Mouse (Mus musculus): ENCODE measurements around the gene Bcat2. TPM values are rescaled to one million over a fixed set of nuclear protein-coding genes. Genes with fewer than 3 reads are reported as not detected.
A peak's percentile ranks its signal among the peaks of the same experiment; 100 is the strongest.

Gene Bcat2
- polyA plus RNA-seq, 1 experiment from 2014 or later, result 37.1 TPM

GRCm38 (mm10) chr7:45554744-45555143, 15.2 kb upstream of the Bcat2 start, which contains the start of gene Hsd17b14:
TSS of gene Hsd17b14 (plus strand) at chr7:45554893.
- 18% methylated on average over 8 of the region's 8 CpGs for WGBS
- H3K4me3 ChIP-seq, result no peak within 1 kb of the TSS
- peaks cover 20% of the 10 kb centered on the region for H3K4me1 ChIP-seq (replicated peaks)
- no peaks in the 10 kb centered on the region for H3K27me3 ChIP-seq (ENCODE audit: insufficient read depth, poor library complexity, severe bottlenecking)
- peak within 1 kb of the TSS; percentile 29; the same call in 1 of the 2 replicates for H3K27ac ChIP-seq
- no peak for DNase-seq (ENCODE audit: low spot score)
- H3K9me3 ChIP-seq, result no peaks in the 10 kb centered on the region
- no peaks in the 10 kb centered on the region for H3K36me3 ChIP-seq

GRCm38 (mm10) chr7:45555787-45556186, 14.2 kb upstream of the Bcat2 start:
- 27% methylated on average over 8 of the region's 8 CpGs for WGBS
- H3K4me1 ChIP-seq (replicated peaks), result peaks cover 22% of the 10 kb centered on the region
- H3K27me3 ChIP-seq (ENCODE audit: insufficient read depth, poor library complexity, severe bottlenecking), result no peaks in the 10 kb centered on the region
- H3K36me3 ChIP-seq, result no peaks in the 10 kb centered on the region
- DNase-seq (ENCODE audit: low spot score), result peak; percentile 84
- H3K4me3 ChIP-seq, result no peak overlapping the region
- H3K27ac ChIP-seq, result no peak overlapping the region
- no peaks in the 10 kb centered on the region for H3K9me3 ChIP-seq

GRCm38 (mm10) chr7:45558907-45559306, 11.0 kb upstream of the Bcat2 start:
- Histone ChIP-seq H3K27ac (no peak overlapping the region), H3K4me3 (no peak overlapping the region), H3K36me3 (no peaks in the 10 kb centered on the region), H3K27me3 (ENCODE audit: insufficient read depth, poor library complexity, severe bottlenecking) (peaks cover 2% of the 10 kb centered on the region; the same call in 1 of the 2 replicates), H3K9me3 (no peaks in the 10 kb centered on the region), H3K4me1 (replicated peaks) (peaks cover 33% of the 10 kb centered on the region)
- no peak for DNase-seq (ENCODE audit: low spot score)
- WGBS, result 67% methylated on average over 6 of the region's 6 CpGs

DNA sequence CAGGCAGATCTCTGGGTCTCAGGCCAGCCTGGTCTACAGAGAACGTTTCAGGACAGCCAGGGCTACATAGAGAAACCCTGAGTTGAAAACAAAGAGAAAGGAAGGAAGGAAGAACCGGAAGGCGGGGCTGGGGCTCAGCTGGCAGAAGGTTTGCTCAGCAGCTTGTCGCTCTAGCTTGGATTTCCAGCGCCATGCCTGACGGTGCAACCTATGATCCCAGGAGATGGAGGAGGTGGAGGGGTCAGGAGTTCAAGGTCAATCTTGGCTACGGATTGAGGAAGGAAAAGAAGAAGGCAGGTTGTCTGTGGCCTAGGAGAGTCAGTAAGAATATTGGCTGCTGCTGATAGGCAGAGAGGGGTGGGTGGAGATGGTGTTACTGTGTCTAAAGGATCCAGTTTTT, 9.7 kb upstream of the Bcat2 start:
- DNase-seq (ENCODE audit: low spot score), result no peak
- Histone ChIP-seq H3K4me3 (no peak overlapping the region), H3K36me3 (no peaks in the 10 kb centered on the region), H3K9me3 (no peaks in the 10 kb centered on the region), H3K27me3 (ENCODE audit: insufficient read depth, poor library complexity, severe bottlenecking) (peaks cover 2% of the 10 kb centered on the region; the same call in 1 of the 2 replicates), H3K27ac (no peak overlapping the region), H3K4me1 (replicated peaks) (peaks cover 28% of the 10 kb centered on the region)
- WGBS, result 80% methylated on average over 7 of the region's 7 CpGs

DNA sequence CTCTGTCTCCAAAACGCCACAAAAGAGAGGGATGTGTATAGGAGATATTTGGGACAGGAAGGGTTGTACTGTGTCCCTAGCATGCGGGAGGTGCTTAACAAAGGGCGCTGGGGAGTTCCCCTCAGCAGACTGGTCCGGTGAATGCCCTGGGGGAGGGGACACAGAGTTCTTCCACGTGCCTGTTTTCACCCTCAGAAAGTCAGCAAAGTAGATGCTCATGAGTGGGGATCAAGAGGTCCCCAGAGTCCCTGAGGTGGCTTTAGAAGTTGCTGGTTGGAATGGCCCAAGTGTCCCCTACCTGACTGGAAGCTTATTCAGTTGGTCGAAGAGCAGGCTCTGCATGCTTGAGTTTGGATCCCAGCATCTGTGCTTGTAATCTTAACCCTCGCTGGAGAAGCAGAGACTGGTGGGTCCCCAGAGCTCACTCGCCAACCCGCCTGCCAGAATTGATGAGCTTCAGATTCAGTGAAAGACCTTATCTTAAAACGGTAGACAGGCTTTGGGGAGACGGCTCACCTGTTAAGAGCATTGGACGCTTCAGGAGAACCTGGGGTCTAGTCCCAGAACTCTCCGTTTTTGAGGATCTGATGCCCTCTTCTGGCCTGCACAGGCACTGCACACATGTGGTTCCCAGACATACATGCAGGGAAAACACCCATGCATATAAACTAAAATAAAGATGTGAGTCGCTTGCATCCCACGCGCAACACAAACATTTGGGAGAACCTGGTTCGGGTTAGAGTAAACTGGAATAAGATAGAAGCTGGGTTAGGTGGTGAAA, 8.9 kb upstream of the Bcat2 start:
- 27% methylated on average over 17 of the region's 17 CpGs for WGBS
- no peaks in the 10 kb centered on the region for H3K36me3 ChIP-seq
- peaks cover 2% of the 10 kb centered on the region; the same call in 1 of the 2 replicates for H3K27me3 ChIP-seq (ENCODE audit: insufficient read depth, poor library complexity, severe bottlenecking)
- peak overlapping the region; percentile 21; the same call in 1 of the 2 replicates for H3K4me3 ChIP-seq
- peak; percentile 82 for DNase-seq (ENCODE audit: low spot score)
- H3K9me3 ChIP-seq, result no peaks in the 10 kb centered on the region
- H3K4me1 ChIP-seq (replicated peaks), result peaks cover 27% of the 10 kb centered on the region
- no peak overlapping the region for H3K27ac ChIP-seq

- Histone ChIP-seq H3K36me3 (no peaks in the 10 kb centered on the region), H3K27me3 (ENCODE audit: insufficient read depth, poor library complexity, severe bottlenecking) (peaks cover 2% of the 10 kb centered on the region; the same call in 1 of the 2 replicates), H3K9me3 (no peaks in the 10 kb centered on the region), H3K27ac (peak overlapping the region; percentile 69; the same call in 1 of the 2 replicates), H3K4me1 (replicated peaks) (peaks cover 23% of the 10 kb centered on the region), H3K4me3 (peak overlapping the region; percentile 21; the same call in 1 of the 2 replicates)
- 53% methylated on average over 12 of the region's 12 CpGs for WGBS
- DNase-seq (ENCODE audit: low spot score), result no peak
These were observed 8.1 kb upstream of the Bcat2 start for GRCm38 (mm10) chr7:45561624-45562520.

DNA sequence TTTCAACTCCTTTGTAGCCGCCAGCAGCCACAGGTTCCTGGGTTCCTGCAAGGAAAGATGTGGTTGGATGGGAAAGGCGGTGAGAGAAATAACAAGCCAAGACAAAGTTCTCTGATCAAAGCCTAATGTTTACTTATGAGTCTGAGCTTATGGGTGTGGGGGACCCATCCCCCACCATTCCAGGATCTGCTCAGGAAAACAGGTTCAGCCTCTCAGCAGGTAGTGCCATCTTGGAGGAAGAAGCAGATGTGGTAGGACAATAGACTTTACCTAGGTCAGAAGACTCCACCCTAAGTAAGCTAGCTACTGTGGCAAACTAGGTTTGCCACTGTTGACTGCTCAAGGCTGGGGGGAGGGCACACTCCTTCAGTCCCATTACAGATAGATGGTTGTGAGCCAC, 5.1 kb upstream of the Bcat2 start:
- 81% methylated on average over 2 of the region's 2 CpGs for WGBS
- Histone ChIP-seq H3K27ac (no peak overlapping the region), H3K4me1 (replicated peaks) (peaks cover 36% of the 10 kb centered on the region), H3K4me3 (no peak overlapping the region), H3K36me3 (no peaks in the 10 kb centered on the region), H3K9me3 (no peaks in the 10 kb centered on the region), H3K27me3 (ENCODE audit: insufficient read depth, poor library complexity, severe bottlenecking) (peaks cover 2% of the 10 kb centered on the region; the same call in 1 of the 2 replicates)
- DNase-seq (ENCODE audit: low spot score), result no peak

GRCm38 (mm10) chr7:45565446-45565845, 4.5 kb upstream of the Bcat2 start:
- peaks cover 41% of the 10 kb centered on the region for H3K4me1 ChIP-seq (replicated peaks)

GRCm38 (mm10) chr7:45567112-45567779, 2.7 kb upstream of the Bcat2 start:
- WGBS, result 70% methylated on average over 8 of the region's 8 CpGs
- H3K27ac ChIP-seq, result peak overlapping the region; percentile 84
- no peak for DNase-seq (ENCODE audit: low spot score)

More at GRCm38 (mm10) chr7:45565446-45565845, 4.5 kb upstream of the Bcat2 start:
- no peak for DNase-seq (ENCODE audit: low spot score)
- Histone ChIP-seq H3K27me3 (ENCODE audit: insufficient read depth, poor library complexity, severe bottlenecking) (peaks cover 2% of the 10 kb centered on the region; the same call in 1 of the 2 replicates), H3K36me3 (no peaks in the 10 kb centered on the region), H3K4me3 (no peak overlapping the region), H3K27ac (no peak overlapping the region), H3K9me3 (no peaks in the 10 kb centered on the region)
- WGBS, result 90% methylated on average over 9 of the region's 9 CpGs

DNA sequence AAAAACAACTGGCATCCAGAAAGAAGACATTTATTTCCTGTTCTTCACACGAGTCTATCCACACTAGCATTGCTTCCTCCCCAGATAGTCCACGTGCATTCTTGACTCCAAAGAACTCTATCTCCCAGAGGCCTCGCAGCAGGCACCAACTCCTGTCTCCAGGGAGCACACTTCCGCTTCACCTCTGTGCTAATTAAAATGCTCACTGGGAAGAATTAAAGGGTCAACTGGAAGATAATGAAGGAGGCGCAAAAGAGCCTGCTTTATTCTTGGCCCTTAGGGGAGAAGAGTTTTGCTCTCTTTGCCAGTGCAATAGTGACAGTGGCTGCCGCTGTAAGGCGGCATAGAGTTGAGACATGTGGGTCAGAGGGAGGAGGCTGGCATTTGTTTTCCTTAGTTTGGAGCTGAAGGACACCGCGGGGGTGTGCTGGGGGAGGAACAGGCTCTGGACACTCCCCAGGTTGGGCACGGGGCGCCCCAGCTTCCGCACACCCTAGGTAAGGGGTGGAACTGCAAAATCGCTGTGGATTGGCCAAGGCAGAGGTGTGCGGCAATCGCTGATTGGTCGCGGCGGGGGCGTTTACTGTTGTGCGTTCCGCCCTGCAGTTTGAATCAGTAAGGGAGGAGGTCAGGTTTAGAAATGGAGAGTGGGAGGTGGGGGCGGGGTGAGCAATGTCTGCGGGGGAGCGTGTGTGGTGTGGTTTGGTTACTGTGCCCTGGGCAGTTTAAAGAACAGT, 2.0 kb upstream of the Bcat2 start:
- 1% methylated on average over 24 of the region's 24 CpGs for WGBS
- peak overlapping the region; percentile 84 for H3K27ac ChIP-seq
- no peaks in the 10 kb centered on the region for H3K36me3 ChIP-seq
- peak overlapping the region; percentile 62 for H3K4me3 ChIP-seq
- no peaks in the 10 kb centered on the region for H3K9me3 ChIP-seq
- peak; percentile 90 for DNase-seq (ENCODE audit: low spot score)
- no peaks in the 10 kb centered on the region for H3K27me3 ChIP-seq (ENCODE audit: insufficient read depth, poor library complexity, severe bottlenecking)
- peaks cover 42% of the 10 kb centered on the region for H3K4me1 ChIP-seq (replicated peaks)

More at GRCm38 (mm10) chr7:45567112-45567779, 2.7 kb upstream of the Bcat2 start:
- Histone ChIP-seq H3K36me3 (no peaks in the 10 kb centered on the region), H3K4me1 (replicated peaks) (peaks cover 44% of the 10 kb centered on the region), H3K27me3 (ENCODE audit: insufficient read depth, poor library complexity, severe bottlenecking) (peaks cover 2% of the 10 kb centered on the region; the same call in 1 of the 2 replicates), H3K4me3 (peak overlapping the region; percentile 62; the same call in 1 of the 2 replicates), H3K9me3 (no peaks in the 10 kb centered on the region)

DNA sequence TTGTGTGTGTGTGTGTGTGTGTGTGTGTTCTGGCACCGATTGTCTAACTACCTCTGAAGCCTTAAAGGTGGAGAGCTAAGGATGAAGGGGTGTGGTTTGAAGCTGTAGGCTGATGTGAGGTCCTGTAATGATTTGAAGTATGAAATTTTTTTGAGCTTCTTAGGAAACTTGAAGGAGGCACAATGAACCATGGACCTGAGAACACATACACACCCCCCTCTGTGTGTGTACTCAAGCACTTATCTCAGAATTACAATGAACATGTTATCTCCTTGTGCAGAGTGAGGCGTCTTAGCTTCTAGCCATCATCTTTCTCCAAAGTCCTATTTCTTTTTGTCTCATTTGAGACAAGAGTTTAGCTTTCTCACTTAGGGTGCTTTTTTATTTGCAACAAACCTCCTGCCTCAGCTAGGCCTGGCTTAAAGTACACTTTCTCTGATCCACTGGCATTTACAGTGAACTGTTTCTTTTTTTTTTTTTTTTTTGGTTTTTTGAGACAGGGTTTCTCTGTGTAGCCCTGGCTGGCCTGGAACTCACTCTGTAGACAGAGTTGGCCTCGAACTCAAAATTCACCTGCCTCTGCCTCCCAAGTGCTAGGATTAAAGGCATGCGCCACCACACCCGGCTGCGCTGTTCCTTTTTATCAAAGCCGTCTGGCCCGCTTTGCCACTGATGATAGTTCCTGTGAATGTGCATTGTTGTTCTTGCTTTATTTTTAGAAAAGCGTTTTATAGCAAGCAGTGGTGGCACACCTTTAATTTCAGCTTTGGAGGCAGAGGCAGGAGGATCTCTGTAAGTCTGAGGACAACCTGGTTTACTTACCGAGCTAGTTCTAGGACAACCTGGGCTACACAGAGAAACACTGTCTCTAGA, 1.1 kb upstream of the Bcat2 start:
- WGBS, result 80% methylated on average over 10 of the region's 10 CpGs
- Histone ChIP-seq H3K4me3 (peak overlapping the region; percentile 62), H3K9me3 (no peaks in the 10 kb centered on the region), H3K4me1 (replicated peaks) (peaks cover 42% of the 10 kb centered on the region), H3K27me3 (ENCODE audit: insufficient read depth, poor library complexity, severe bottlenecking) (no peaks in the 10 kb centered on the region), H3K36me3 (no peaks in the 10 kb centered on the region), H3K27ac (peak overlapping the region; percentile 92)
- no peak for DNase-seq (ENCODE audit: low spot score)

All from hindbrain, embryonic 10.5 days (tissue).